Mouse (Mus musculus) thymus, adult 2 months (tissue): ENCODE data around the gene Polr3e. TPM values are rescaled to one million over a fixed set of nuclear protein-coding genes. Genes with fewer than 3 reads are reported as not detected.
"Not testable (repeated sequence)": the region's sequence is repeated elsewhere in the genome, so short reads cannot be mapped to it uniquely, and the experiment has no call there.

Experiments used
- DNase-seq: peaks from one replicate; pipeline ENCODE4 v3.0.0; 2021
- H3K27ac ChIP-seq: fragments of 200-500 bp; 2 replicates; pipeline ENCODE4 v1.5.1; 2012; ENCODE audit warnings: low read length, control low read depth; ENCODE audit not compliant: control insufficient read depth, insufficient read depth
- H3K27me3 ChIP-seq: fragments of 200-500 bp; 2 replicates; pipeline ENCODE4 v1.6.1; 2012; ENCODE audit warnings: mild to moderate bottlenecking, low read length, moderate library complexity, mixed read lengths; ENCODE audit not compliant: control insufficient read depth, insufficient read depth
- H3K36me3 ChIP-seq: fragments of 200-500 bp; 2 replicates; pipeline ENCODE4 v1.6.1; 2012; ENCODE audit warnings: mild to moderate bottlenecking, low read length, moderate library complexity; ENCODE audit not compliant: control insufficient read depth, insufficient read depth
- H3K4me1 ChIP-seq: fragments of 200-500 bp; replicated peaks from 2 replicates; pipeline ENCODE4 v1.6.1; 2012; ENCODE audit warnings: low read length; ENCODE audit not compliant: control insufficient read depth, insufficient read depth
- H3K4me3 ChIP-seq: fragments of 200-500 bp; 2 replicates; pipeline ENCODE4 v1.5.1; 2012; ENCODE audit warnings: mild to moderate bottlenecking, low read length, control low read depth, moderate library complexity; ENCODE audit not compliant: control insufficient read depth, insufficient read depth
- CTCF ChIP-seq: fragments of 200-500 bp; IDR thresholded peaks from 2 replicates; pipeline ENCODE4 v1.5.1; 2012; ENCODE audit warnings: mild to moderate bottlenecking, control low read depth, low read length, moderate library complexity, borderline replicate concordance; ENCODE audit not compliant: control insufficient read depth, poor library complexity, insufficient read depth; ENCODE audit errors: extremely low read depth
- POLR2A ChIP-seq: fragments of 200-500 bp; IDR thresholded peaks from 2 replicates; pipeline ENCODE4 v1.6.1; 2012; ENCODE audit warnings: mild to moderate bottlenecking, low read length, control low read depth, moderate library complexity; ENCODE audit not compliant: control insufficient read depth, poor library complexity, insufficient read depth; ENCODE audit errors: extremely low read depth
- WGBS: fragments of 180-500 bp; shearing (Covaris S2); methylation state at CpG from one replicate; pipeline ENCODE4 v1.1.7; 2018; 5-methylcytosine and 5-hydroxymethylcytosine counted together
- polyA plus RNA-seq: library from polyadenylated mRNA; depleted of rRNA; stranded (reverse); fragments of >200 nt; gene quantifications from 2 replicates; pipeline ENCODE4 v1.2.3, GENCODE M21; 2012

Polr3e gene
- polyA plus RNA-seq, 1 experiment: 18.6 TPM

- Histone ChIP-seq H3K4me1 (peaks cover 4% of the 10 kb centered on the region), H3K27me3 (no peaks in the 10 kb centered on the region), H3K4me3 (no peak overlapping the region), H3K36me3 (peaks cover 7% of the 10 kb centered on the region), H3K27ac (peak overlapping the region; percentile 27; the same call in 1 of the 2 replicates)
- 83% methylated on average over 8 of the region's 8 CpGs for WGBS
- no peak for DNase-seq
- TF ChIP-seq POLR2A (no peak), CTCF (no peak)
These were observed 15.8 kb upstream of the Polr3e start for GRCm38 (mm10) chr7:120901701-120902100.

GRCm38 (mm10) chr7:120902931-120903330 lies 14.6 kb upstream of the Polr3e start:
- TF ChIP-seq POLR2A (no peak), CTCF (no peak)
- no peaks in the 10 kb centered on the region for H3K27me3 ChIP-seq
- peaks cover 4% of the 10 kb centered on the region for H3K4me1 ChIP-seq
- H3K36me3 ChIP-seq: peaks cover 7% of the 10 kb centered on the region
- H3K4me3 ChIP-seq: no peak overlapping the region
- H3K27ac ChIP-seq: no peak overlapping the region
- DNase-seq: no peak
- 94% methylated on average over 3 of the region's 3 CpGs for WGBS

- 81% methylated on average over 3 of the region's 3 CpGs for WGBS
- DNase-seq, H3K27ac ChIP-seq, H3K36me3 ChIP-seq, H3K4me1 ChIP-seq, H3K4me3 ChIP-seq, H3K27me3 ChIP-seq: not testable (repeated sequence)
These were observed 7.4 kb upstream of the Polr3e start for GRCm38 (mm10) chr7:120910172-120910571.

GRCm38 (mm10) chr7:120911268-120911667 lies 6.3 kb upstream of the Polr3e start:
- H3K36me3 ChIP-seq, H3K4me3 ChIP-seq, DNase-seq, H3K27me3 ChIP-seq, H3K27ac ChIP-seq, H3K4me1 ChIP-seq: not testable (repeated sequence)
- WGBS: 89% methylated on average over 6 of the region's 6 CpGs

GRCm38 (mm10) chr7:120913332-120913731 lies 4.2 kb upstream of the Polr3e start:
- H3K27me3 ChIP-seq: no peaks in the 10 kb centered on the region
- H3K4me1 ChIP-seq: no peaks in the 10 kb centered on the region
- DNase-seq: peak; percentile 18
- no peak overlapping the region for H3K27ac ChIP-seq
- no peaks in the 10 kb centered on the region for H3K36me3 ChIP-seq
- WGBS: 39% methylated on average over 1 of the region's 1 CpGs
- no peak overlapping the region for H3K4me3 ChIP-seq
- no peak for TF ChIP-seq POLR2A
- TF ChIP-seq CTCF: no peak

- TF ChIP-seq POLR2A (no peak), CTCF (no peak)
- Histone ChIP-seq H3K27me3 (no peaks in the 10 kb centered on the region), H3K27ac (no peak overlapping the region), H3K4me1 (no peaks in the 10 kb centered on the region; the same call in 1 of the 2 replicates), H3K36me3 (no peaks in the 10 kb centered on the region), H3K4me3 (no peak overlapping the region)
- DNase-seq: peak; percentile 9
- 74% methylated on average over 11 of the region's 11 CpGs for WGBS
These were observed 1.2 kb upstream of the Polr3e start for GRCm38 (mm10) chr7:120916262-120916875.

GRCm38 (mm10) chr7:120917279-120917591 lies 309 bp upstream of the Polr3e start:
- WGBS: 3% methylated on average over 12 of the region's 12 CpGs
- Histone ChIP-seq H3K4me1 (no peaks in the 10 kb centered on the region; the same call in 1 of the 2 replicates), H3K36me3 (no peaks in the 10 kb centered on the region), H3K27me3 (no peaks in the 10 kb centered on the region), H3K27ac (no peak overlapping the region), H3K4me3 (no peak overlapping the region; the same call in 1 of the 2 replicates)
- TF ChIP-seq POLR2A: no peak
- TF ChIP-seq CTCF: no peak
- no peak for DNase-seq
